Mouse (Mus musculus) midbrain, embryonic 15.5 days (tissue): ENCODE measurements at regions not wholly inside any gene's neighbourhood (a gene's known extent, or its start where the extent isn't known, plus 50 kb on each side); places are given as distances from the start of the nearest gene placed in this dataset.

ENCODE experiments used
- ATAC-seq: fragments of 200-750 bp; cut with Nextera tagmentation; replicated peaks from 2 replicates; pipeline ENCODE4 v1.8.0; 2017; ENCODE audit warnings: moderate TSS enrichment
- H3K27ac ChIP-seq: fragments of 300-500 bp; sonication (generic); 2 replicates; pipeline ENCODE4 v1.5.1; 2015; ENCODE audit warnings: mild to moderate bottlenecking, inconsistent platforms
- H3K27me3 ChIP-seq: fragments of 300-500 bp; sonication (generic); replicated peaks from 2 replicates; pipeline ENCODE4 v1.6.1; 2015; ENCODE audit warnings: inconsistent platforms
- H3K36me3 ChIP-seq: fragments of 300-500 bp; sonication (generic); replicated peaks from 2 replicates; pipeline ENCODE4 v1.6.1; 2015; ENCODE audit warnings: inconsistent platforms
- H3K4me1 ChIP-seq: fragments of 300-500 bp; sonication (generic); 2 replicates; pipeline ENCODE4 v1.6.1; 2015; ENCODE audit warnings: inconsistent platforms
- H3K4me2 ChIP-seq: fragments of 300-500 bp; sonication (generic); 2 replicates; pipeline ENCODE4 v1.6.1; 2015; ENCODE audit warnings: inconsistent platforms, mild to moderate bottlenecking, moderate library complexity
- H3K4me3 ChIP-seq: fragments of 300-500 bp; sonication (generic); 2 replicates; pipeline ENCODE4 v1.5.1; 2015; ENCODE audit warnings: mild to moderate bottlenecking, inconsistent platforms
- H3K9ac ChIP-seq: fragments of 300-500 bp; sonication (generic); 2 replicates; pipeline ENCODE4 v1.6.1; 2015; ENCODE audit warnings: mild to moderate bottlenecking, inconsistent platforms
- H3K9me3 ChIP-seq: fragments of 300-500 bp; sonication (generic); 2 replicates; pipeline ENCODE4 v1.6.1; 2016; ENCODE audit warnings: inconsistent platforms
- WGBS: fragments of 180-500 bp; shearing (Covaris S2); methylation state at CpG from one replicate; pipeline ENCODE4 v1.1.7; 2015; ENCODE audit warnings: mixed read lengths; 5-methylcytosine and 5-hydroxymethylcytosine counted together

- Histone ChIP-seq H3K27me3 (no peaks in the 10 kb centered on the region), H3K9me3 (peaks cover 4% of the 10 kb centered on the region; the same call in 1 of the 2 replicates), H3K36me3 (no peaks in the 10 kb centered on the region), H3K9ac (no peak overlapping the region), H3K4me1 (no peaks in the 10 kb centered on the region), H3K4me2 (no peak overlapping the region), H3K4me3 (no peak overlapping the region), H3K27ac (no peak overlapping the region)
- no peak for ATAC-seq
Observed at GRCm38 (mm10) chr12:56233209-56233608, 112.5 kb downstream of the Mbip start.

- Histone ChIP-seq H3K27me3 (no peaks in the 10 kb centered on the region), H3K9ac (no peak overlapping the region), H3K9me3 (no peaks in the 10 kb centered on the region), H3K36me3 (no peaks in the 10 kb centered on the region), H3K27ac (no peak overlapping the region), H3K4me3 (no peak overlapping the region), H3K4me1 (no peaks in the 10 kb centered on the region), H3K4me2 (no peak overlapping the region)
- WGBS = 95% methylated on average over 3 of the region's 3 CpGs
- no peak for ATAC-seq
Observed at GRCm38 (mm10) chr12:56224142-56224895, 121.4 kb downstream of the Mbip start.

GRCm38 (mm10) chr12:56193524-56193923 is 152.2 kb downstream of the Mbip start:
- 91% methylated on average over 3 of the region's 3 CpGs for WGBS
- H3K4me2 ChIP-seq = no peak overlapping the region
- no peak overlapping the region for H3K27ac ChIP-seq
- H3K4me1 ChIP-seq = no peaks in the 10 kb centered on the region
- H3K36me3 ChIP-seq = no peaks in the 10 kb centered on the region
- H3K9me3 ChIP-seq = no peaks in the 10 kb centered on the region
- ATAC-seq = no peak
- no peak overlapping the region for H3K9ac ChIP-seq
- no peaks in the 10 kb centered on the region for H3K27me3 ChIP-seq
- H3K4me3 ChIP-seq = no peak overlapping the region

GRCm38 (mm10) chr12:56189562-56189961 is 156.1 kb downstream of the Mbip start:
- no peak overlapping the region for H3K4me2 ChIP-seq
- WGBS = 94% methylated on average over 12 of the region's 12 CpGs
- no peaks in the 10 kb centered on the region for H3K36me3 ChIP-seq
- H3K4me3 ChIP-seq = no peak overlapping the region
- no peak for ATAC-seq
- no peaks in the 10 kb centered on the region for H3K27me3 ChIP-seq
- no peak overlapping the region for H3K27ac ChIP-seq
- H3K9me3 ChIP-seq = no peaks in the 10 kb centered on the region
- H3K4me1 ChIP-seq = no peaks in the 10 kb centered on the region
- H3K9ac ChIP-seq = no peak overlapping the region

GRCm38 (mm10) chr12:56160736-56161135 is 185.0 kb downstream of the Mbip start:
- H3K4me3 ChIP-seq = no peak overlapping the region
- no peak for ATAC-seq
- no peak overlapping the region for H3K27ac ChIP-seq
- no peaks in the 10 kb centered on the region for H3K9me3 ChIP-seq
- 86% methylated on average over 3 of the region's 3 CpGs for WGBS
- no peak overlapping the region for H3K4me2 ChIP-seq
- H3K9ac ChIP-seq = no peak overlapping the region
- no peaks in the 10 kb centered on the region for H3K4me1 ChIP-seq
- no peaks in the 10 kb centered on the region for H3K27me3 ChIP-seq
- H3K36me3 ChIP-seq = no peaks in the 10 kb centered on the region

- Histone ChIP-seq H3K4me1 (no peaks in the 10 kb centered on the region), H3K4me3 (no peak overlapping the region), H3K4me2 (no peak overlapping the region), H3K27ac (no peak overlapping the region), H3K36me3 (no peaks in the 10 kb centered on the region), H3K27me3 (no peaks in the 10 kb centered on the region), H3K9ac (no peak overlapping the region), H3K9me3 (no peaks in the 10 kb centered on the region)
- ATAC-seq = no peak
- 83% methylated on average over 1 of the region's 1 CpGs for WGBS
Observed at GRCm38 (mm10) chr12:56144359-56144758, 201.3 kb downstream of the Mbip start.

- Histone ChIP-seq H3K4me3 (no peak overlapping the region), H3K27ac (no peak overlapping the region), H3K27me3 (no peaks in the 10 kb centered on the region), H3K4me1 (no peaks in the 10 kb centered on the region), H3K9ac (no peak overlapping the region), H3K4me2 (no peak overlapping the region), H3K36me3 (no peaks in the 10 kb centered on the region), H3K9me3 (no peaks in the 10 kb centered on the region)
- 79% methylated on average over 2 of the region's 2 CpGs for WGBS
- ATAC-seq = no peak
Observed at GRCm38 (mm10) chr12:56143789-56144188, 201.9 kb downstream of the Mbip start.

- H3K4me3 ChIP-seq = no peak overlapping the region
- ATAC-seq = no peak
- WGBS = 82% methylated on average over 4 of the region's 4 CpGs
- H3K27me3 ChIP-seq = no peaks in the 10 kb centered on the region
- H3K4me1 ChIP-seq = no peaks in the 10 kb centered on the region
- H3K27ac ChIP-seq = no peak overlapping the region
- H3K9me3 ChIP-seq = no peaks in the 10 kb centered on the region
- no peaks in the 10 kb centered on the region for H3K36me3 ChIP-seq
- no peak overlapping the region for H3K4me2 ChIP-seq
- no peak overlapping the region for H3K9ac ChIP-seq
Observed at GRCm38 (mm10) chr12:56114446-56114845, 231.2 kb downstream of the Mbip start.

- Histone ChIP-seq H3K4me3 (no peak overlapping the region), H3K4me2 (no peak overlapping the region), H3K9me3 (no peaks in the 10 kb centered on the region), H3K27ac (no peak overlapping the region), H3K4me1 (no peaks in the 10 kb centered on the region), H3K9ac (no peak overlapping the region), H3K27me3 (no peaks in the 10 kb centered on the region), H3K36me3 (no peaks in the 10 kb centered on the region)
- ATAC-seq = no peak
Observed at GRCm38 (mm10) chr12:56081406-56081805, 245.3 kb downstream of the Brms1l start.

- Histone ChIP-seq H3K4me2 (no peak overlapping the region), H3K4me3 (no peak overlapping the region), H3K27ac (no peak overlapping the region), H3K9ac (no peak overlapping the region), H3K36me3 (no peaks in the 10 kb centered on the region), H3K4me1 (no peaks in the 10 kb centered on the region), H3K27me3 (no peaks in the 10 kb centered on the region), H3K9me3 (no peaks in the 10 kb centered on the region)
- WGBS = 46% methylated on average over 7 of the region's 7 CpGs
- peak; percentile 72; the same call in 1 of the 2 replicates for ATAC-seq
Observed at GRCm38 (mm10) chr12:56064183-56064582, 228.1 kb downstream of the Brms1l start.

- WGBS = 83% methylated on average over 10 of the region's 10 CpGs
Observed at GRCm38 (mm10) chr12:56058876-56059275, 222.8 kb downstream of the Brms1l start.

GRCm38 (mm10) chr12:56058463-56058862 is 222.3 kb downstream of the Brms1l start:
- H3K4me2 ChIP-seq = no peak overlapping the region
- H3K4me3 ChIP-seq = no peak overlapping the region
- H3K36me3 ChIP-seq = no peaks in the 10 kb centered on the region
- no peaks in the 10 kb centered on the region; the same call in 1 of the 2 replicates for H3K27me3 ChIP-seq
- peak; percentile 92 for ATAC-seq
- H3K9me3 ChIP-seq = no peaks in the 10 kb centered on the region
- no peak overlapping the region for H3K9ac ChIP-seq
- no peaks in the 10 kb centered on the region for H3K4me1 ChIP-seq
- no peak overlapping the region for H3K27ac ChIP-seq
- 12% methylated on average over 17 of the region's 17 CpGs for WGBS

More at GRCm38 (mm10) chr12:56058876-56059275, 222.8 kb downstream of the Brms1l start:
- Histone ChIP-seq H3K4me2 (no peak overlapping the region), H3K9me3 (no peaks in the 10 kb centered on the region), H3K27ac (no peak overlapping the region), H3K4me3 (no peak overlapping the region), H3K36me3 (no peaks in the 10 kb centered on the region), H3K27me3 (no peaks in the 10 kb centered on the region; the same call in 1 of the 2 replicates), H3K4me1 (no peaks in the 10 kb centered on the region), H3K9ac (no peak overlapping the region)
- ATAC-seq = no peak

- H3K9me3 ChIP-seq = no peaks in the 10 kb centered on the region
- H3K4me2 ChIP-seq = no peak overlapping the region
- no peak overlapping the region for H3K27ac ChIP-seq
- no peak overlapping the region for H3K9ac ChIP-seq
- H3K4me1 ChIP-seq = no peaks in the 10 kb centered on the region
- no peaks in the 10 kb centered on the region for H3K36me3 ChIP-seq
- no peak for ATAC-seq
- WGBS = 77% methylated on average over 6 of the region's 6 CpGs
- H3K4me3 ChIP-seq = no peak overlapping the region
- no peaks in the 10 kb centered on the region; the same call in 1 of the 2 replicates for H3K27me3 ChIP-seq
Observed at GRCm38 (mm10) chr12:56055382-56055781, 219.3 kb downstream of the Brms1l start.
